Mouse (Mus musculus): ENCODE results near the gene Padi3. TPM values are rescaled to one million over a fixed set of nuclear protein-coding genes. Genes with fewer than 3 reads are reported as not detected.

Gene Padi3
- polyA plus RNA-seq, 1 experiment from 2014 or later: 0.05 TPM

- 22% methylated on average over 14 of the region's 14 CpGs for WGBS
- Histone ChIP-seq H3K9ac (ENCODE audit: low read depth, low read length) (no peak overlapping the region), H3K4me3 (ENCODE audit: low read length) (no peak overlapping the region), H3K27ac (ENCODE audit: low read depth, low read length) (no peak overlapping the region), H3K36me3 (ENCODE audit: control insufficient read depth, insufficient read depth, low read length) (no peaks in the 10 kb centered on the region), H3K4me2 (ENCODE audit: low read length) (no peak overlapping the region), H3K27me3 (replicated peaks; ENCODE audit: control insufficient read depth, insufficient read depth, low read length) (0 out of 2 replicates have a peak, but pooled peaks cover 7% of the 10 kb centered on the region), H3K4me1 (ENCODE audit: control insufficient read depth, insufficient read depth, low read depth, low read length) (no peaks in the 10 kb centered on the region), H3K9me3 (ENCODE audit: control insufficient read depth, low read length) (no peaks in the 10 kb centered on the region)
- ATAC-seq: no peak
These were observed 2.2 kb upstream of the Padi3 start for GRCm38 (mm10) chr4:140812609-140813008.

- Histone ChIP-seq H3K36me3 (ENCODE audit: control insufficient read depth, insufficient read depth, low read length) (no peaks in the 10 kb centered on the region), H3K4me2 (ENCODE audit: low read length) (no peak overlapping the region), H3K4me1 (ENCODE audit: control insufficient read depth, insufficient read depth, low read depth, low read length) (no peaks in the 10 kb centered on the region), H3K27ac (ENCODE audit: low read depth, low read length) (no peak overlapping the region), H3K9ac (ENCODE audit: low read depth, low read length) (no peak overlapping the region), H3K9me3 (ENCODE audit: control insufficient read depth, low read length) (no peaks in the 10 kb centered on the region), H3K4me3 (ENCODE audit: low read length) (no peak overlapping the region), H3K27me3 (replicated peaks; ENCODE audit: control insufficient read depth, insufficient read depth, low read length) (0 out of 2 replicates have a peak, but pooled peaks cover 7% of the 10 kb centered on the region)
- no peak for ATAC-seq
- 74% methylated on average over 8 of the region's 8 CpGs for WGBS
These were observed 1.7 kb upstream of the Padi3 start for GRCm38 (mm10) chr4:140812191-140812590.

GRCm38 (mm10) chr4:140809118-140809517 is 1.3 kb downstream of the Padi3 start:
- H3K36me3 ChIP-seq (ENCODE audit: control insufficient read depth, insufficient read depth, low read length): no peaks in the 10 kb centered on the region
- 87% methylated on average over 8 of the region's 8 CpGs for WGBS

GRCm38 (mm10) chr4:140804601-140805000 is 5.8 kb downstream of the Padi3 start:
- WGBS: 88% methylated on average over 9 of the region's 9 CpGs
- Histone ChIP-seq H3K27me3 (replicated peaks; ENCODE audit: control insufficient read depth, insufficient read depth, low read length) (no peaks in the 10 kb centered on the region), H3K9me3 (ENCODE audit: control insufficient read depth, low read length) (no peaks in the 10 kb centered on the region), H3K27ac (ENCODE audit: low read depth, low read length) (no peak overlapping the region), H3K4me2 (ENCODE audit: low read length) (no peak overlapping the region), H3K4me1 (ENCODE audit: control insufficient read depth, insufficient read depth, low read depth, low read length) (no peaks in the 10 kb centered on the region), H3K4me3 (ENCODE audit: low read length) (no peak overlapping the region), H3K9ac (ENCODE audit: low read depth, low read length) (no peak overlapping the region), H3K36me3 (ENCODE audit: control insufficient read depth, insufficient read depth, low read length) (no peaks in the 10 kb centered on the region)
- no peak for ATAC-seq

More at GRCm38 (mm10) chr4:140809118-140809517, 1.3 kb downstream of the Padi3 start:
- no peak for ATAC-seq
- no peaks in the 10 kb centered on the region for H3K9me3 ChIP-seq (ENCODE audit: control insufficient read depth, low read length)
- no peak overlapping the region for H3K4me2 ChIP-seq (ENCODE audit: low read length)
- no peak overlapping the region for H3K9ac ChIP-seq (ENCODE audit: low read depth, low read length)
- no peak overlapping the region for H3K27ac ChIP-seq (ENCODE audit: low read depth, low read length)
- H3K4me1 ChIP-seq (ENCODE audit: control insufficient read depth, insufficient read depth, low read depth, low read length): no peaks in the 10 kb centered on the region
- no peak overlapping the region for H3K4me3 ChIP-seq (ENCODE audit: low read length)
- 0 out of 2 replicates have a peak, but pooled peaks cover 2% of the 10 kb centered on the region for H3K27me3 ChIP-seq (replicated peaks; ENCODE audit: control insufficient read depth, insufficient read depth, low read length)

GRCm38 (mm10) chr4:140801364-140801763 is 9.1 kb downstream of the Padi3 start:
- Histone ChIP-seq H3K9me3 (ENCODE audit: control insufficient read depth, low read length) (no peaks in the 10 kb centered on the region), H3K4me1 (ENCODE audit: control insufficient read depth, insufficient read depth, low read depth, low read length) (no peaks in the 10 kb centered on the region), H3K4me3 (ENCODE audit: low read length) (no peak overlapping the region), H3K27ac (ENCODE audit: low read depth, low read length) (no peak overlapping the region), H3K27me3 (replicated peaks; ENCODE audit: control insufficient read depth, insufficient read depth, low read length) (no peaks in the 10 kb centered on the region), H3K9ac (ENCODE audit: low read depth, low read length) (no peak overlapping the region), H3K4me2 (ENCODE audit: low read length) (no peak overlapping the region), H3K36me3 (ENCODE audit: control insufficient read depth, insufficient read depth, low read length) (no peaks in the 10 kb centered on the region)
- ATAC-seq: no peak
- WGBS: 85% methylated on average over 3 of the region's 3 CpGs

- WGBS: 76% methylated on average over 3 of the region's 3 CpGs
These were observed 13.7 kb downstream of the Padi3 start for GRCm38 (mm10) chr4:140796786-140797185.

GRCm38 (mm10) chr4:140794678-140795077 is 15.8 kb downstream of the Padi3 start:
- no peak for ATAC-seq
- Histone ChIP-seq H3K4me3 (ENCODE audit: low read length) (no peak overlapping the region), H3K4me2 (ENCODE audit: low read length) (no peak overlapping the region), H3K36me3 (ENCODE audit: control insufficient read depth, insufficient read depth, low read length) (no peaks in the 10 kb centered on the region), H3K9me3 (ENCODE audit: control insufficient read depth, low read length) (no peaks in the 10 kb centered on the region), H3K27me3 (replicated peaks; ENCODE audit: control insufficient read depth, insufficient read depth, low read length) (no peaks in the 10 kb centered on the region), H3K4me1 (ENCODE audit: control insufficient read depth, insufficient read depth, low read depth, low read length) (no peaks in the 10 kb centered on the region), H3K9ac (ENCODE audit: low read depth, low read length) (no peak overlapping the region), H3K27ac (ENCODE audit: low read depth, low read length) (no peak overlapping the region)
- 77% methylated on average over 9 of the region's 9 CpGs for WGBS

More at GRCm38 (mm10) chr4:140796786-140797185, 13.7 kb downstream of the Padi3 start:
- ATAC-seq: no peak
- Histone ChIP-seq H3K9me3 (ENCODE audit: control insufficient read depth, low read length) (no peaks in the 10 kb centered on the region), H3K4me3 (ENCODE audit: low read length) (no peak overlapping the region), H3K36me3 (ENCODE audit: control insufficient read depth, insufficient read depth, low read length) (no peaks in the 10 kb centered on the region), H3K4me1 (ENCODE audit: control insufficient read depth, insufficient read depth, low read depth, low read length) (no peaks in the 10 kb centered on the region), H3K9ac (ENCODE audit: low read depth, low read length) (no peak overlapping the region), H3K27ac (ENCODE audit: low read depth, low read length) (no peak overlapping the region), H3K4me2 (ENCODE audit: low read length) (no peak overlapping the region), H3K27me3 (replicated peaks; ENCODE audit: control insufficient read depth, insufficient read depth, low read length) (no peaks in the 10 kb centered on the region)

GRCm38 (mm10) chr4:140793795-140794194 is 16.7 kb downstream of the Padi3 start:
- Histone ChIP-seq H3K36me3 (ENCODE audit: control insufficient read depth, insufficient read depth, low read length) (no peaks in the 10 kb centered on the region), H3K27me3 (replicated peaks; ENCODE audit: control insufficient read depth, insufficient read depth, low read length) (no peaks in the 10 kb centered on the region), H3K4me1 (ENCODE audit: control insufficient read depth, insufficient read depth, low read depth, low read length) (no peaks in the 10 kb centered on the region), H3K4me3 (ENCODE audit: low read length) (no peak overlapping the region), H3K4me2 (ENCODE audit: low read length) (no peak overlapping the region), H3K27ac (ENCODE audit: low read depth, low read length) (no peak overlapping the region), H3K9ac (ENCODE audit: low read depth, low read length) (no peak overlapping the region), H3K9me3 (ENCODE audit: control insufficient read depth, low read length) (no peaks in the 10 kb centered on the region)
- no peak for ATAC-seq
- WGBS: 44% methylated on average over 9 of the region's 9 CpGs

GRCm38 (mm10) chr4:140792584-140792983 is 17.9 kb downstream of the Padi3 start:
- Histone ChIP-seq H3K4me1 (ENCODE audit: control insufficient read depth, insufficient read depth, low read depth, low read length) (no peaks in the 10 kb centered on the region), H3K4me3 (ENCODE audit: low read length) (no peak overlapping the region), H3K27ac (ENCODE audit: low read depth, low read length) (no peak overlapping the region), H3K36me3 (ENCODE audit: control insufficient read depth, insufficient read depth, low read length) (no peaks in the 10 kb centered on the region), H3K4me2 (ENCODE audit: low read length) (no peak overlapping the region), H3K9me3 (ENCODE audit: control insufficient read depth, low read length) (no peaks in the 10 kb centered on the region), H3K27me3 (replicated peaks; ENCODE audit: control insufficient read depth, insufficient read depth, low read length) (no peaks in the 10 kb centered on the region; the same call in 1 of the 2 replicates), H3K9ac (ENCODE audit: low read depth, low read length) (no peak overlapping the region)
- no peak for ATAC-seq
- WGBS: 93% methylated on average over 7 of the region's 7 CpGs

GRCm38 (mm10) chr4:140791071-140791470 is 19.4 kb downstream of the Padi3 start:
- WGBS: 85% methylated on average over 16 of the region's 16 CpGs
- no peak for ATAC-seq

More at GRCm38 (mm10) chr4:140791071-140791470, 19.4 kb downstream of the Padi3 start:
- H3K4me3 ChIP-seq (ENCODE audit: low read length): no peak overlapping the region
- no peak overlapping the region for H3K4me2 ChIP-seq (ENCODE audit: low read length)
- H3K4me1 ChIP-seq (ENCODE audit: control insufficient read depth, insufficient read depth, low read depth, low read length): no peaks in the 10 kb centered on the region
- H3K27me3 ChIP-seq (replicated peaks; ENCODE audit: control insufficient read depth, insufficient read depth, low read length): no peaks in the 10 kb centered on the region; the same call in 1 of the 2 replicates
- H3K36me3 ChIP-seq (ENCODE audit: control insufficient read depth, insufficient read depth, low read length): no peaks in the 10 kb centered on the region
- no peak overlapping the region for H3K27ac ChIP-seq (ENCODE audit: low read depth, low read length)
- no peak overlapping the region for H3K9ac ChIP-seq (ENCODE audit: low read depth, low read length)
- 0 out of 2 replicates have a peak, but pooled peaks cover 2% of the 10 kb centered on the region for H3K9me3 ChIP-seq (ENCODE audit: control insufficient read depth, low read length)
